Mouse (Mus musculus): ENCODE measurements at regions not wholly inside any gene's neighbourhood (a gene's known extent, or its start where the extent isn't known, plus 50 kb on each side); places are given as distances from the start of the nearest gene placed in this dataset.
A peak's percentile ranks its signal among the peaks of the same experiment; 100 is the strongest.
"Not testable (repeated sequence)": the region's sequence is repeated elsewhere in the genome, so short reads cannot be mapped to it uniquely, and the experiment has no call there.

DNA sequence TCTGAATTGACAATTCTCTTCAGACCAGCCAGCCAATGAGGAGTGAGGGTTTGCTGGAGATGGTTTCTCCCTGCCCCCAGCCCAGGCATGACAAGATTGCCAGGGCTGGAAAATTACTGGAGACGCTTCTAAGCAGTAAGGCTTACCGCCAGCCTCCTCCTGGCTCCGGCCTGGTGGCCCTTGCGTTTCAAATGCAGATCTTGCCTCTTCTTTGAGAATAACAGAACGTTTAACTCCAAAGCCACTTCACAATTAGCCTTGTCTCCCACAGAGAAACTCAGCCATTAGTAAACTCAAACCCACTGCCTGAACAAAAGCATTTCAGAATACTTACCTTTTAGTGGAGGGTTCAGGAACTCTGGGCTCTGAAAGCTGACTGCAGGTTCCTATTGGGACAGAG lies 150.6 kb upstream of the Ajap1 start:
- no peak overlapping the region for H3K4me3 ChIP-seq (ENCODE audit: low read length)
- no peak overlapping the region for H3K9ac ChIP-seq (ENCODE audit: low read length)
- H3K9me3 ChIP-seq (replicated peaks; ENCODE audit: control insufficient read depth, low read length) = peaks cover 2% of the 10 kb centered on the region; the same call in 1 of the 2 replicates
- ATAC-seq (replicated peaks; ENCODE audit: extremely low read depth, insufficient read depth, low FRiP score) = no peak
- 0 out of 2 replicates have a peak, but pooled peaks cover 3% of the 10 kb centered on the region for H3K27me3 ChIP-seq (ENCODE audit: control insufficient read depth, insufficient read depth, low read length)
- 33% methylated on average over 5 of the region's 5 CpGs for WGBS
- no peaks in the 10 kb centered on the region for H3K4me1 ChIP-seq (ENCODE audit: control insufficient read depth, insufficient read depth, low read length)
- no peak overlapping the region for H3K27ac ChIP-seq (ENCODE audit: low read length)
- H3K36me3 ChIP-seq (ENCODE audit: control insufficient read depth, insufficient read depth) = no peaks in the 10 kb centered on the region
- H3K4me2 ChIP-seq (ENCODE audit: low read depth, low read length) = no peak overlapping the region

DNA sequence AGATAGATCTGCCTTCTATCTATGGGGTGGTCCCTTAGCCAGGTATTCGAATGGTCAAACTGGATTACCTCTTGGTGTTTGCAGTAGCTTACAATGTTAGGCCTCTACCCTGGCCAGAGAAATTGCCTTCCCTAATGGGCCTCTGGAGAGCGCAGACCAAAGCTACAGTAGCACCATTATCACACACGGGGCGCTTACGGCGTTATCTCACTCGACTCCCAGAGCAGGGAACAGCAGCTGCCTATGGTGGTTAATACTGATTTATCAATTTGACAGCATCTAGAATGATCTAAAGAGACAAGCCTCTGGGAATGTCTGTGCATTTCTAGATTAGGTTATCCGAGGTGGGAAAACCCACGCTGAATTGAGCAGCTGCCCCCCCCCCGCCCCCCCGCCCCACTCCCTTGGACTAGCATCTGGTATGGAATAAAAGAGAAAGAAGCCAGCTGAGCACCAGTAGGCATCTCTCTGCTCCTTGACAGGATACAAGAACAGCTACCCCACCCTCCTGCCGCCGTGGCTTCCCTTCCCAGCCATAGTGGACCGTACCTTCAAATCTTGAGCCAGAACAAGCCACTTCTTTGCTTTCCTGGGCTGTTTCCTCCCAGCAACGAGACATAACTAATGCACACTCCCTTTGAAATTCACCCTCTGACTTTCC lies 151.7 kb upstream of the Ajap1 start:
- WGBS = 31% methylated on average over 15 of the region's 15 CpGs
- peaks cover 2% of the 10 kb centered on the region; the same call in 1 of the 2 replicates for H3K9me3 ChIP-seq (replicated peaks; ENCODE audit: control insufficient read depth, low read length)
- no peaks in the 10 kb centered on the region for H3K36me3 ChIP-seq (ENCODE audit: control insufficient read depth, insufficient read depth)
- H3K27ac ChIP-seq (ENCODE audit: low read length) = no peak overlapping the region
- ATAC-seq (replicated peaks; ENCODE audit: extremely low read depth, insufficient read depth, low FRiP score) = no peak
- H3K9ac ChIP-seq (ENCODE audit: low read length) = no peak overlapping the region
- no peaks in the 10 kb centered on the region for H3K4me1 ChIP-seq (ENCODE audit: control insufficient read depth, insufficient read depth, low read length)
- H3K27me3 ChIP-seq (ENCODE audit: control insufficient read depth, insufficient read depth, low read length) = 0 out of 2 replicates have a peak, but pooled peaks cover 3% of the 10 kb centered on the region
- H3K4me3 ChIP-seq (ENCODE audit: low read length) = no peak overlapping the region
- no peak overlapping the region for H3K4me2 ChIP-seq (ENCODE audit: low read depth, low read length)

- Histone ChIP-seq H3K9me3 (replicated peaks; ENCODE audit: control insufficient read depth, low read length) (no peaks in the 10 kb centered on the region), H3K27me3 (ENCODE audit: control insufficient read depth, insufficient read depth, low read length) (0 out of 2 replicates have a peak, but pooled peaks cover 3% of the 10 kb centered on the region), H3K27ac (ENCODE audit: low read length) (no peak overlapping the region), H3K9ac (ENCODE audit: low read length) (no peak overlapping the region), H3K4me1 (ENCODE audit: control insufficient read depth, insufficient read depth, low read length) (no peaks in the 10 kb centered on the region), H3K36me3 (ENCODE audit: control insufficient read depth, insufficient read depth) (no peaks in the 10 kb centered on the region), H3K4me2 (ENCODE audit: low read depth, low read length) (no peak overlapping the region), H3K4me3 (ENCODE audit: low read length) (no peak overlapping the region)
- WGBS = 0% methylated on average over 1 of the region's 1 CpGs
- no peak for ATAC-seq (replicated peaks; ENCODE audit: extremely low read depth, insufficient read depth, low FRiP score)
Observed at GRCm38 (mm10) chr4:153637989-153638388, 155.4 kb upstream of the Ajap1 start.

GRCm38 (mm10) chr4:153651849-153652248 lies 169.2 kb upstream of the Ajap1 start:
- Histone ChIP-seq H3K4me3 (ENCODE audit: low read length) (no peak overlapping the region), H3K4me2 (ENCODE audit: low read depth, low read length) (no peak overlapping the region), H3K9ac (ENCODE audit: low read length) (no peak overlapping the region), H3K27me3 (ENCODE audit: control insufficient read depth, insufficient read depth, low read length) (no peaks in the 10 kb centered on the region), H3K9me3 (replicated peaks; ENCODE audit: control insufficient read depth, low read length) (no peaks in the 10 kb centered on the region), H3K4me1 (ENCODE audit: control insufficient read depth, insufficient read depth, low read length) (no peaks in the 10 kb centered on the region), H3K36me3 (ENCODE audit: control insufficient read depth, insufficient read depth) (no peaks in the 10 kb centered on the region), H3K27ac (ENCODE audit: low read length) (no peak overlapping the region)
- ATAC-seq (replicated peaks; ENCODE audit: extremely low read depth, insufficient read depth, low FRiP score) = peak; percentile 41
- 6% methylated on average over 5 of the region's 5 CpGs for WGBS

DNA sequence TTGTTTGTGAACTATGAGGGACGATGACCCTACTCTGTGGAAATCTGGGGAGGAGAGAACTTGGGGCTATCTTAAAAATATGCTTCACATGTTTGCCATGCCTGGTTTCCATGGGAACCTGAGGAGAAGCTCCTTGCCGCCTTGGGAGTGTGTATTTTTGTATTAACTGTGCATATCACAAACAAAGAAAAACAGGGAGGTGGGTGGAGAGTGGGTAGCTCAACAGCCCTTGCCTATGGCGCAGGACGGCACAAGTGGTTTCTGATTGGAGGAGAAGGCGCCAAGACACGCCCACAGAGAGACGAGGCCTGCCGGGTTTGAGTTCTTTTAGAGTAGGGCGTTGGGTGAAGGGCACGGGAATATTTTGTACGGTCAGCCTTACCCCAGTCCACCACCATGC lies 170.2 kb upstream of the Ajap1 start:
- Histone ChIP-seq H3K27me3 (ENCODE audit: control insufficient read depth, insufficient read depth, low read length) (no peaks in the 10 kb centered on the region), H3K27ac (ENCODE audit: low read length) (no peak overlapping the region), H3K4me2 (ENCODE audit: low read depth, low read length) (no peak overlapping the region), H3K9me3 (replicated peaks; ENCODE audit: control insufficient read depth, low read length) (no peaks in the 10 kb centered on the region), H3K9ac (ENCODE audit: low read length) (no peak overlapping the region), H3K36me3 (ENCODE audit: control insufficient read depth, insufficient read depth) (no peaks in the 10 kb centered on the region), H3K4me3 (ENCODE audit: low read length) (no peak overlapping the region), H3K4me1 (ENCODE audit: control insufficient read depth, insufficient read depth, low read length) (no peaks in the 10 kb centered on the region)
- WGBS = 85% methylated on average over 11 of the region's 11 CpGs
- ATAC-seq (replicated peaks; ENCODE audit: extremely low read depth, insufficient read depth, low FRiP score) = no peak

DNA sequence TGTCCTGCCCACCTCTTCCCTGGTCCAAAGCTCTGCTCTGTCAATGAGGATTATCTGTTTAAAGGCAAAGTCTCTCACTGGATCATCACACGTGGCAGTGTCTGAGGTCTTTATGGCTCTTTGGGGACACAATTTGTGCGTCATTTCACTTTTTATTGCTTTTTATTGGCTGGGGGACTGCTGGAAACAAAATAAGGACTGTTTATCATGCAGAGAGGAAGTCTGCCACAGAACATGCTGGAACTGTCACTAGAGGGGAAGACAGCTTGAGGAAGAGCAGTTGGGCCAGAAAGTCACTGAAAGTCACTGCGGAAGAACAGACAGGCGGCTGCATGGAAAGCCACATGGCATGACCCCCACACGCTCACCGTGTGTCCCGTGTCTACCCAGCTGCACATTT lies 180.1 kb upstream of the Ajap1 start:
- Histone ChIP-seq H3K4me1 (ENCODE audit: control insufficient read depth, insufficient read depth, low read length) (no peaks in the 10 kb centered on the region), H3K36me3 (ENCODE audit: control insufficient read depth, insufficient read depth) (no peaks in the 10 kb centered on the region), H3K9ac (ENCODE audit: low read length) (no peak overlapping the region), H3K27me3 (ENCODE audit: control insufficient read depth, insufficient read depth, low read length) (no peaks in the 10 kb centered on the region), H3K27ac (ENCODE audit: low read length) (no peak overlapping the region), H3K4me2 (ENCODE audit: low read depth, low read length) (no peak overlapping the region), H3K9me3 (replicated peaks; ENCODE audit: control insufficient read depth, low read length) (no peaks in the 10 kb centered on the region), H3K4me3 (ENCODE audit: low read length) (no peak overlapping the region)
- WGBS = 72% methylated on average over 7 of the region's 7 CpGs
- no peak for ATAC-seq (replicated peaks; ENCODE audit: extremely low read depth, insufficient read depth, low FRiP score)

DNA sequence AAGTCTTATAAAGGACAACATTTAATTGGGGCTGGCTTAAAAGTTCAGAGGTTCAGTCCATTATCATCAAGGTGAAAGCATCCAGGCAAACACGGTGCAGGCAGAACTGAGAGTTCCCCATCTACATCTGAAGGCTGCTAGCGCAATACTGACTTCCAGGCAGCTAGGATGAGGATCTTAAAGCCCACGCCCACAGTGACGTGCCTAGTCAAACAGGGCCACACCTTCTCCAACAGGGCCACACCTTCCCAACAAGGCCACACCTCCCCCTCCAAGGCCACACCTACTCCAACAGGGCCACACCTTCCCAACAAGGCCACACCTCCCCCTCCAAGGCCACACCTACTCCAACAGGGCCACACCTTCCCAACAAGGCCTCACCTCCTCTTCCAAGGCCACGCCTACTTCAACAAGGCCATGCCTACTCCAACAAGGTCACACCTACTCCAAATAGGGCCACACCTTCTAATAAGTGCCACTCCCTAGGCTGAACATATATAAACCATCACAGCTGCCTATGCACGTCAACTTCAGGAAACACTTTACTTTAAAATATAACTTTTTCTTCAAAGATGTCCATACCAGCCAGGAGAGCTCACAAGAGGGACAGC lies 184.1 kb upstream of the Ajap1 start:
- WGBS = 70% methylated on average over 6 of the region's 6 CpGs
- not testable (repeated sequence) for H3K36me3 ChIP-seq (ENCODE audit: control insufficient read depth, insufficient read depth); ATAC-seq (replicated peaks; ENCODE audit: extremely low read depth, insufficient read depth, low FRiP score); H3K4me3 ChIP-seq (ENCODE audit: low read length); H3K9me3 ChIP-seq (replicated peaks; ENCODE audit: control insufficient read depth, low read length); H3K27me3 ChIP-seq (ENCODE audit: control insufficient read depth, insufficient read depth, low read length); H3K4me1 ChIP-seq (ENCODE audit: control insufficient read depth, insufficient read depth, low read length); H3K4me2 ChIP-seq (ENCODE audit: low read depth, low read length); H3K9ac ChIP-seq (ENCODE audit: low read length); H3K27ac ChIP-seq (ENCODE audit: low read length)

GRCm38 (mm10) chr4:153669070-153669469 lies 186.5 kb upstream of the Ajap1 start:
- no peak overlapping the region for H3K4me2 ChIP-seq (ENCODE audit: low read depth, low read length)
- no peaks in the 10 kb centered on the region for H3K36me3 ChIP-seq (ENCODE audit: control insufficient read depth, insufficient read depth)
- H3K4me3 ChIP-seq (ENCODE audit: low read length) = no peak overlapping the region
- H3K27me3 ChIP-seq (ENCODE audit: control insufficient read depth, insufficient read depth, low read length) = no peaks in the 10 kb centered on the region
- H3K4me1 ChIP-seq (ENCODE audit: control insufficient read depth, insufficient read depth, low read length) = no peaks in the 10 kb centered on the region
- 70% methylated on average over 4 of the region's 4 CpGs for WGBS
- ATAC-seq (replicated peaks; ENCODE audit: extremely low read depth, insufficient read depth, low FRiP score) = no peak
- no peaks in the 10 kb centered on the region for H3K9me3 ChIP-seq (replicated peaks; ENCODE audit: control insufficient read depth, low read length)
- H3K27ac ChIP-seq (ENCODE audit: low read length) = no peak overlapping the region
- no peak overlapping the region for H3K9ac ChIP-seq (ENCODE audit: low read length)

- no peaks in the 10 kb centered on the region for H3K9me3 ChIP-seq (replicated peaks; ENCODE audit: control insufficient read depth, low read length)
- no peaks in the 10 kb centered on the region for H3K27me3 ChIP-seq (ENCODE audit: control insufficient read depth, insufficient read depth, low read length)
- H3K36me3 ChIP-seq (ENCODE audit: control insufficient read depth, insufficient read depth) = no peaks in the 10 kb centered on the region
- WGBS = 74% methylated on average over 13 of the region's 13 CpGs
- H3K4me3 ChIP-seq (ENCODE audit: low read length) = no peak overlapping the region
- ATAC-seq (replicated peaks; ENCODE audit: extremely low read depth, insufficient read depth, low FRiP score) = no peak
- H3K4me2 ChIP-seq (ENCODE audit: low read depth, low read length) = no peak overlapping the region
- H3K27ac ChIP-seq (ENCODE audit: low read length) = no peak overlapping the region
- H3K9ac ChIP-seq (ENCODE audit: low read length) = no peak overlapping the region
- H3K4me1 ChIP-seq (ENCODE audit: control insufficient read depth, insufficient read depth, low read length) = no peaks in the 10 kb centered on the region
Observed at GRCm38 (mm10) chr4:153670216-153670615, 187.6 kb upstream of the Ajap1 start.

All from heart, embryonic 16.5 days (tissue).